Mouse (Mus musculus): ENCODE data around the gene Ndufa6.

- TF ChIP-seq CTCF (IDR thresholded peaks at IDR 0.05; ENCODE audit: control insufficient read depth, insufficient read depth, low read length) (no peak), POLR2A (IDR thresholded peaks at IDR 0.05; ENCODE audit: borderline replicate concordance, control insufficient read depth, low read depth, low read length) (no peak)
Observed at GRCm38 (mm10) chr15:82368851-82369250, 14.7 kb upstream of the Ndufa6 start.

Measured in bone marrow, adult 2 months (tissue).